Mouse (Mus musculus) midbrain, postnatal 0 days (tissue): ENCODE results near the gene H2-M10.5. TPM values are rescaled to one million over a fixed set of nuclear protein-coding genes. Genes with fewer than 3 reads are reported as not detected.
"Not testable (repeated sequence)": the region's sequence is repeated elsewhere in the genome, so short reads cannot be mapped to it uniquely, and the experiment has no call there.

Experiments used
- ATAC-seq: fragments of 200-750 bp; cut with Nextera tagmentation; 2 replicates; pipeline ENCODE4 v1.8.0; 2017; ENCODE audit warnings: moderate number of reproducible peaks, mild to moderate bottlenecking, moderate TSS enrichment, moderate library complexity; ENCODE audit not compliant: low FRiP score
- DNase-seq: peaks from one replicate; pipeline ENCODE4 v3.0.0-alpha.2; 2015; ENCODE audit warnings: low spot score
- H3K27ac ChIP-seq: fragments of 300-500 bp; sonication (generic); 2 replicates; pipeline ENCODE4 v1.5.1; 2014; ENCODE audit warnings: low read depth, mild to moderate bottlenecking, low read length, mixed read lengths
- H3K27me3 ChIP-seq: fragments of 300-500 bp; sonication (generic); 2 replicates; pipeline ENCODE4 v1.6.1; 2014; ENCODE audit warnings: low read length, control low read depth, mixed read lengths; ENCODE audit not compliant: insufficient read depth
- H3K36me3 ChIP-seq: fragments of 300-500 bp; sonication (generic); 2 replicates; pipeline ENCODE4 v1.6.1; 2014; ENCODE audit warnings: low read length, control low read depth, mixed read lengths; ENCODE audit not compliant: insufficient read depth
- H3K4me1 ChIP-seq: fragments of 300-500 bp; sonication (generic); 2 replicates; pipeline ENCODE4 v1.6.1; 2014; ENCODE audit warnings: mild to moderate bottlenecking, control low read depth, antibody characterized with exemption, low read length, mixed read lengths; ENCODE audit not compliant: insufficient read depth
- H3K4me2 ChIP-seq: fragments of 300-500 bp; sonication (generic); 2 replicates; pipeline ENCODE4 v1.6.1; 2014; ENCODE audit warnings: low read depth, mild to moderate bottlenecking, low read length, mixed read lengths; ENCODE audit not compliant: poor library complexity, severe bottlenecking
- H3K4me3 ChIP-seq: fragments of 300-500 bp; sonication (generic); 2 replicates; pipeline ENCODE4 v1.5.1; 2014; ENCODE audit warnings: low read depth, mild to moderate bottlenecking, low read length, moderate library complexity
- H3K9ac ChIP-seq: fragments of 300-500 bp; sonication (generic); replicated peaks from 2 replicates; pipeline ENCODE4 v1.6.1; 2014; ENCODE audit warnings: mild to moderate bottlenecking, low read length, moderate library complexity, mixed read lengths; ENCODE audit not compliant: poor library complexity, severe bottlenecking
- H3K9me3 ChIP-seq: fragments of 300-500 bp; sonication (generic); 2 replicates; pipeline ENCODE4 v1.6.1; 2016; ENCODE audit warnings: low read length, control low read depth
- CTCF ChIP-seq: IDR thresholded peaks from 2 replicates; pipeline ENCODE4 v1.5.1; 2016; ENCODE audit warnings: antibody characterized with exemption, mild to moderate bottlenecking
- WGBS: fragments of 180-500 bp; shearing (Covaris S2); extraction: QIAGEN DNeasy Blood & Tissue Kit; methylation state at CpG from one replicate; pipeline ENCODE4 v1.1.7; 2014; 5-methylcytosine and 5-hydroxymethylcytosine counted together
- polyA plus RNA-seq: library from polyadenylated mRNA; unstranded; fragments of >200 nt; fragmentation: Nextera tagmentation; extraction: Ambion mirVana; gene quantifications from 2 replicates; pipeline ENCODE4 v1.2.1, GENCODE M21; 2015
- total RNA-seq: library from RNA; depleted of rRNA; stranded (reverse); fragments of >200 nt; gene quantifications from 2 replicates; pipeline ENCODE4 v1.2.3, GENCODE M21; 2014; rRNA removed

H2-M10.5 gene
- total RNA-seq: not detected in 2 replicates
- polyA plus RNA-seq: not detected in 2 replicates

- H3K9ac ChIP-seq: not testable (repeated sequence)
Observed at GRCm38 (mm10) chr17:36772610-36773009, at the start of gene H2-M10.5. Gene H2-M10.5, plus strand, starts transcription at chr17:36772910.

DNA sequence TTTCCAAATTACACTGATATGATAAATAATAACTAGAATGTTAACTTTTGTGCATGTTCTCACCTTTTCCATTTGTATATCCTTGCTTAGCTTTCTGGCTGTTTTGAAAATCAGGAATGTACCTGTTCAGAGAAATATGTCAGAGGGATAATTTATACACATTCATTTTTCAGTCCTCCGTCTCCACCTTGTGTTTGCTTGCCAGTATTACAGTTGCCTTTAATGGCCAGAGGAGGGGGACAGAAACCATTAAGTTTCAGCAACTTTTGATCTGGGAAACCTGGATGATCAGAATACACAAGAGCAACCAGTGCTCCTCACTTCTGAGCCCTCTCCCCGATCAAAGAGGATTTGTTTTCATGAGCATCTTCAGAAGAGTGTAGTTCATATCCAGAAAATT lies 46.7 kb upstream of the H2-M10.5 start:
- Histone ChIP-seq H3K4me2 (no peak overlapping the region), H3K4me1 (no peaks in the 10 kb centered on the region), H3K27me3 (no peaks in the 10 kb centered on the region), H3K4me3 (no peak overlapping the region), H3K36me3 (no peaks in the 10 kb centered on the region), H3K27ac (no peak overlapping the region), H3K9me3 (no peaks in the 10 kb centered on the region), H3K9ac (no peak overlapping the region)
- peak; percentile 54; the same call in 1 of the 2 replicates for ATAC-seq
- peak; percentile 88 for TF ChIP-seq CTCF
- WGBS: 20% methylated on average over 2 of the region's 2 CpGs
- DNase-seq: peak; percentile 65

More at GRCm38 (mm10) chr17:36772610-36773009, at the start of gene H2-M10.5:
- H3K9me3 ChIP-seq, H3K27me3 ChIP-seq, H3K4me3 ChIP-seq, ATAC-seq, H3K36me3 ChIP-seq, H3K4me2 ChIP-seq, H3K27ac ChIP-seq, H3K4me1 ChIP-seq, DNase-seq: not testable (repeated sequence)
- WGBS: 92% methylated on average over 2 of the region's 2 CpGs

DNA sequence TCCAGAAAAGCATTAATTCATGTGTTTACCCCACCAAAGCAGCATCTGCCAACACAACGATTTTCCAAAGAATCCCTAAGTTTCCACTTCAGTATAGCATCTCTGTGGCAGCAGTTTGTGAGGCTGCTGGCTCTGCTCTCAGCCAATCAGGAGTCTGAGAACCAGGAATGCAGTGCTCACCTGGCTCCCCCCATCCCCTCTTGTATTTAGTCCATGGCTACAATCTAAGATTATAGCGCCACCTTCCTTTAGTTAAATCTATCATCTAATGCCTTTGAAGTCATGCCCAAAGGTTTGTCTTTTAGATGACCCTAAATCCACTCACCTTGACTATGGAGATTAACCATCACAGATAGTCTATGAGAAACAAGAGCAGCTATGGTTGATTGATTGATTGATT lies 8.9 kb upstream of the H2-M10.5 start:
- Histone ChIP-seq H3K27ac (no peak overlapping the region), H3K4me3 (no peak overlapping the region), H3K4me1 (no peaks in the 10 kb centered on the region), H3K4me2 (no peak overlapping the region), H3K9ac (no peak overlapping the region), H3K36me3 (no peaks in the 10 kb centered on the region), H3K27me3 (no peaks in the 10 kb centered on the region), H3K9me3 (no peaks in the 10 kb centered on the region)
- ATAC-seq: no peak; the same call in 1 of the 2 replicates
- DNase-seq: peak; percentile 21
- 50% methylated on average over 2 of the region's 2 CpGs for WGBS
- TF ChIP-seq CTCF: no peak

DNA sequence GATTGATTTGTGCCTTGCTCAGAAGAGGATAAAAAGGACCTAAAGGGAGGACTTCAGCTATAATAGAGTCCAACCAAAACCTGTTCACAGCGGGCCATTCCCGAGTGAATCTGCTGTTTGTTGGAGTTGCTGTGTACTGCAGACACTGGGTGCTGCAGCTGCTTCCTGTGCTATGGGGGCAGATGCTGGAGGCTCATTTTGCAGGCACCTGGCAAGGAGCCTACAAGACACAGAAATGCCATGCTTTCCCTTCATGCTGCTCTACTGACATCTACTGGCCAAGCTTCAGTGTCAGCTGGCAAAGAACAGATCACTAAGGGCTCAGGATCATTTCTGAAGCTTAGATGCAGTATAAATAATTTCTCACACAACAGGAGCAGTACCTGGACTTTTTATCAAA lies 8.5 kb upstream of the H2-M10.5 start:
- not testable (repeated sequence) for H3K4me1 ChIP-seq, H3K9me3 ChIP-seq, H3K27ac ChIP-seq, H3K4me3 ChIP-seq, H3K27me3 ChIP-seq, H3K36me3 ChIP-seq, H3K9ac ChIP-seq, H3K4me2 ChIP-seq
- DNase-seq (peak; percentile 76), ATAC-seq (peak; percentile 69)
- WGBS: 28% methylated on average over 2 of the region's 2 CpGs
- peak; percentile 79 for TF ChIP-seq CTCF

- H3K4me2 ChIP-seq, H3K9ac ChIP-seq, H3K27ac ChIP-seq, ATAC-seq, H3K27me3 ChIP-seq, H3K36me3 ChIP-seq, H3K4me3 ChIP-seq, DNase-seq, H3K4me1 ChIP-seq, H3K9me3 ChIP-seq: not testable (repeated sequence)
- 55% methylated on average over 2 of the region's 2 CpGs for WGBS
Observed at GRCm38 (mm10) chr17:36765403-36765802, 7.3 kb upstream of the H2-M10.5 start.

DNA sequence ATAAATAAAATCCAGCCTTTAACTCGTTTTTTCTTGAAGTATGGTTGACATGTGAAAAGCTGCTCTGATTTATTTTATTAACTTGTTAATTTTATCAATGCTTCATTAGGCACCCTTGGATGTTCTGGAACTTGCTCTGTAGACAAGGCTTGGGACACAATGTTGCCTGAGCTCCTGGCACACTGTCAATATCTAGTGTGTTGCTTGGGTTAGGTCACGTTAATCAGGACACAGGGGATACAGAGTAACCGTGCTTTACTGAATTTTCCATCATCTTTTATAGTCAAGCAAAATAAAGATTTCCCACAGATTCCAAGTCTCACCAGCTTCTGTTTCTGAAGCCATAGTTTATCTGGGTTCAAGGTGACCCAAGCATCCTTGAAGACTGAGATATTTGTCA lies 8.8 kb downstream of the H2-M10.5 start:
- DNase-seq: no peak
- WGBS: 71% methylated on average over 3 of the region's 3 CpGs
- TF ChIP-seq CTCF: no peak

More for the DNA sequence above, 8.8 kb downstream of the H2-M10.5 start:
- Histone ChIP-seq H3K27ac (no peak overlapping the region), H3K4me2 (no peak overlapping the region), H3K27me3 (no peaks in the 10 kb centered on the region), H3K36me3 (no peaks in the 10 kb centered on the region), H3K4me1 (no peaks in the 10 kb centered on the region), H3K4me3 (no peak overlapping the region), H3K9ac (no peak overlapping the region), H3K9me3 (no peaks in the 10 kb centered on the region)
- ATAC-seq: no peak
